Mouse (Mus musculus): ENCODE data around the gene Gm13693. TPM values are rescaled to one million over a fixed set of nuclear protein-coding genes. Genes with fewer than 3 reads are reported as not detected.

Gm13693 gene
- not detected in 2 replicates for polyA plus RNA-seq (2012; rRNA removed)

DNA sequence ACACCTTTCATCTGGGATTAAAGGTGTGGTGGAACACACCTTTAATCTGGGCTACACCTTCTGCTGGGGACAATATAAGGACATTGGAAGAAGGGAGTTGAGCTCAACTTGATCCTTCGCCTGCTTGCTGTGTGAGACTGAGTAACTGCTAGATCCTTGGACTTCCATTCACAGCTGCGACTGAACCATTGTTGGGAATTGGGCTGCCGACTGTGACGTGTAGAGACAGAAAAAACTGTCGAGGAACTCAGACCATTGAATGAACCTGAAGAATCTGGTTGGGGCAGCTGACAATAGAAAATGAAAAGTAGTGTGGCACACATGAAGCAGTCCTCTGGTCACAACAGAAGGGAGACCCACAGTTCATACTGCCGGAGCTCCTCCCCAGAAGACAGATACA, at the start of gene Gm13693:
Gene Gm13693, plus strand, starts transcription at position 301 of the 400 bp plus-strand sequence.

DNA sequence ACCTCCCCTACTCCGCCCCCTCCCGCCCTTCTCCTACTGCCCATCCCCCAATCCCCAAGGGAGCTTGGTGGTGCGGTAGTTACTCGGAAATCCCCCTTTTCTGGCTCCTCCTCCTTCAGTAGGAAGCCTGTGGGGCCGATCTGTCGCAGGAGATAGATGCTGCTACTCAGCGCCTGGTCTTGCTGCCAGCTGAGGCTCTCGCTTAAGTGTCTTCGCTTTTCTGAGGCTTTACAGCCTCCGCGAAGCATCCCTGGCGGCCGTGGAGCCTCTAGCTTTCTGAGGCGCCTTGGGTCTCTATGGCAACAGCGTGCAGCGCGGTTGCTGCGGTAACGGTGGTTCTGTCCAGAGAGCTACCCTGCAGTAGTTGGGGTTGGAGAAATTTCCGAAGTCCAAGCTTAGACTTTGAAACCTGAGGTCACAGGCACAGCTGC, 20.4 kb upstream of the Gm13693 start, which contains the start of gene Zswim2:
Gene Zswim2, minus strand, starts transcription at position 298 of the 431 bp plus-strand sequence.

DNA sequence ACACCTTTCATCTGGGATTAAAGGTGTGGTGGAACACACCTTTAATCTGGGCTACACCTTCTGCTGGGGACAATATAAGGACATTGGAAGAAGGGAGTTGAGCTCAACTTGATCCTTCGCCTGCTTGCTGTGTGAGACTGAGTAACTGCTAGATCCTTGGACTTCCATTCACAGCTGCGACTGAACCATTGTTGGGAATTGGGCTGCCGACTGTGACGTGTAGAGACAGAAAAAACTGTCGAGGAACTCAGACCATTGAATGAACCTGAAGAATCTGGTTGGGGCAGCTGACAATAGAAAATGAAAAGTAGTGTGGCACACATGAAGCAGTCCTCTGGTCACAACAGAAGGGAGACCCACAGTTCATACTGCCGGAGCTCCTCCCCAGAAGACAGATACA, 5.9 kb upstream of the Gm13693 start, which contains the start of gene Gm13698:
Gene Gm13698, plus strand, starts transcription at position 301 of the 400 bp plus-strand sequence.

DNA sequence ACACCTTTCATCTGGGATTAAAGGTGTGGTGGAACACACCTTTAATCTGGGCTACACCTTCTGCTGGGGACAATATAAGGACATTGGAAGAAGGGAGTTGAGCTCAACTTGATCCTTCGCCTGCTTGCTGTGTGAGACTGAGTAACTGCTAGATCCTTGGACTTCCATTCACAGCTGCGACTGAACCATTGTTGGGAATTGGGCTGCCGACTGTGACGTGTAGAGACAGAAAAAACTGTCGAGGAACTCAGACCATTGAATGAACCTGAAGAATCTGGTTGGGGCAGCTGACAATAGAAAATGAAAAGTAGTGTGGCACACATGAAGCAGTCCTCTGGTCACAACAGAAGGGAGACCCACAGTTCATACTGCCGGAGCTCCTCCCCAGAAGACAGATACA, 5.7 kb downstream of the Gm13693 start, which contains the start of gene Gm13695:
Gene Gm13695, plus strand, starts transcription at position 301 of the 400 bp plus-strand sequence.

DNA sequence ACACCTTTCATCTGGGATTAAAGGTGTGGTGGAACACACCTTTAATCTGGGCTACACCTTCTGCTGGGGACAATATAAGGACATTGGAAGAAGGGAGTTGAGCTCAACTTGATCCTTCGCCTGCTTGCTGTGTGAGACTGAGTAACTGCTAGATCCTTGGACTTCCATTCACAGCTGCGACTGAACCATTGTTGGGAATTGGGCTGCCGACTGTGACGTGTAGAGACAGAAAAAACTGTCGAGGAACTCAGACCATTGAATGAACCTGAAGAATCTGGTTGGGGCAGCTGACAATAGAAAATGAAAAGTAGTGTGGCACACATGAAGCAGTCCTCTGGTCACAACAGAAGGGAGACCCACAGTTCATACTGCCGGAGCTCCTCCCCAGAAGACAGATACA, 11.5 kb downstream of the Gm13693 start, which contains the start of gene Gm13696:
Gene Gm13696, plus strand, starts transcription at position 301 of the 400 bp plus-strand sequence.

DNA sequence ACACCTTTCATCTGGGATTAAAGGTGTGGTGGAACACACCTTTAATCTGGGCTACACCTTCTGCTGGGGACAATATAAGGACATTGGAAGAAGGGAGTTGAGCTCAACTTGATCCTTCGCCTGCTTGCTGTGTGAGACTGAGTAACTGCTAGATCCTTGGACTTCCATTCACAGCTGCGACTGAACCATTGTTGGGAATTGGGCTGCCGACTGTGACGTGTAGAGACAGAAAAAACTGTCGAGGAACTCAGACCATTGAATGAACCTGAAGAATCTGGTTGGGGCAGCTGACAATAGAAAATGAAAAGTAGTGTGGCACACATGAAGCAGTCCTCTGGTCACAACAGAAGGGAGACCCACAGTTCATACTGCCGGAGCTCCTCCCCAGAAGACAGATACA, 17.3 kb downstream of the Gm13693 start, which contains the start of gene Gm13694:
Gene Gm13694, plus strand, starts transcription at position 301 of the 400 bp plus-strand sequence.

DNA sequence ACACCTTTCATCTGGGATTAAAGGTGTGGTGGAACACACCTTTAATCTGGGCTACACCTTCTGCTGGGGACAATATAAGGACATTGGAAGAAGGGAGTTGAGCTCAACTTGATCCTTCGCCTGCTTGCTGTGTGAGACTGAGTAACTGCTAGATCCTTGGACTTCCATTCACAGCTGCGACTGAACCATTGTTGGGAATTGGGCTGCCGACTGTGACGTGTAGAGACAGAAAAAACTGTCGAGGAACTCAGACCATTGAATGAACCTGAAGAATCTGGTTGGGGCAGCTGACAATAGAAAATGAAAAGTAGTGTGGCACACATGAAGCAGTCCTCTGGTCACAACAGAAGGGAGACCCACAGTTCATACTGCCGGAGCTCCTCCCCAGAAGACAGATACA, 23.1 kb downstream of the Gm13693 start, which contains the start of gene Gm13697:
Gene Gm13697, plus strand, starts transcription at position 301 of the 400 bp plus-strand sequence.

DNA sequence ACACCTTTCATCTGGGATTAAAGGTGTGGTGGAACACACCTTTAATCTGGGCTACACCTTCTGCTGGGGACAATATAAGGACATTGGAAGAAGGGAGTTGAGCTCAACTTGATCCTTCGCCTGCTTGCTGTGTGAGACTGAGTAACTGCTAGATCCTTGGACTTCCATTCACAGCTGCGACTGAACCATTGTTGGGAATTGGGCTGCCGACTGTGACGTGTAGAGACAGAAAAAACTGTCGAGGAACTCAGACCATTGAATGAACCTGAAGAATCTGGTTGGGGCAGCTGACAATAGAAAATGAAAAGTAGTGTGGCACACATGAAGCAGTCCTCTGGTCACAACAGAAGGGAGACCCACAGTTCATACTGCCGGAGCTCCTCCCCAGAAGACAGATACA, 28.9 kb downstream of the Gm13693 start, which contains the start of gene Gm13691:
Gene Gm13691, plus strand, starts transcription at position 301 of the 400 bp plus-strand sequence.

Other genes with a start within 250 kb of the Gm13693 start
- 33.2 and 36.1 TPM in 2 replicates for gene Itgav, start 237.1 kb upstream of the Gm13693 start, polyA plus RNA-seq (2012; rRNA removed)
- 0.27 and 0.35 TPM in 2 replicates for gene Fam171b, start 148.9 kb upstream of the Gm13693 start, polyA plus RNA-seq (2012; rRNA removed)
- gene Zswim2, start 20.3 kb upstream of the Gm13693 start, polyA plus RNA-seq (2012; rRNA removed) = not detected in 2 replicates
- gene Gm13698, start 5.8 kb upstream of the Gm13693 start, polyA plus RNA-seq (2012; rRNA removed) = not detected in 2 replicates
- not detected in 2 replicates for gene Gm13695, start 5.8 kb downstream of the Gm13693 start, polyA plus RNA-seq (2012; rRNA removed)
- gene Gm13696, start 11.6 kb downstream of the Gm13693 start, polyA plus RNA-seq (2012; rRNA removed) = not detected in 2 replicates
- not detected in 2 replicates for gene Gm13694, start 17.4 kb downstream of the Gm13693 start, polyA plus RNA-seq (2012; rRNA removed)
- not detected in 2 replicates for gene Gm13697, start 23.2 kb downstream of the Gm13693 start, polyA plus RNA-seq (2012; rRNA removed)
- gene Gm13691, start 29.1 kb downstream of the Gm13693 start, polyA plus RNA-seq (2012; rRNA removed) = not detected in 2 replicates